Mouse (Mus musculus) testis, postnatal 10 days (tissue): ENCODE results near the gene Lats2.
"Not testable (repeated sequence)": the region's sequence is repeated elsewhere in the genome, so short reads cannot be mapped to it uniquely, and the experiment has no call there.

Experiments used
- DNase-seq: peaks from one replicate; pipeline ENCODE4 v3.0.0; 2021; ENCODE audit warnings: low spot score

Gene Lats2

GRCm38 (mm10) chr14:57695550-57695949 lies 62.6 kb downstream of the Lats2 start:
- DNase-seq: peak; percentile 42

GRCm38 (mm10) chr14:57694246-57694645 lies 63.9 kb downstream of the Lats2 start:
- peak; percentile 22 for DNase-seq

GRCm38 (mm10) chr14:57692517-57693130 lies 65.6 kb downstream of the Lats2 start:
- no peak for DNase-seq

GRCm38 (mm10) chr14:57691316-57691715 lies 66.9 kb downstream of the Lats2 start:
- DNase-seq: peak; percentile 62

- peak; percentile 22 for DNase-seq
Observed at GRCm38 (mm10) chr14:57690681-57691080, 67.5 kb downstream of the Lats2 start.

GRCm38 (mm10) chr14:57688066-57688465 lies 70.1 kb downstream of the Lats2 start:
- peak; percentile 21 for DNase-seq

GRCm38 (mm10) chr14:57687441-57687840 lies 70.7 kb downstream of the Lats2 start:
- peak; percentile 32 for DNase-seq

GRCm38 (mm10) chr14:57686647-57687046 lies 71.5 kb downstream of the Lats2 start:
- peak; percentile 35 for DNase-seq

- peak; percentile 82 for DNase-seq
Observed at GRCm38 (mm10) chr14:57684579-57684978, 73.6 kb downstream of the Lats2 start.

- DNase-seq: no peak
Observed at GRCm38 (mm10) chr14:57682751-57683150, 75.4 kb downstream of the Lats2 start.

GRCm38 (mm10) chr14:57679958-57680535 lies 78.1 kb downstream of the Lats2 start:
- peak; percentile 91 for DNase-seq

GRCm38 (mm10) chr14:57679523-57679922 lies 78.7 kb downstream of the Lats2 start:
- DNase-seq: no peak

- no peak for DNase-seq
Observed at GRCm38 (mm10) chr14:57675481-57675880, 82.7 kb downstream of the Lats2 start.

- no peak for DNase-seq
Observed at GRCm38 (mm10) chr14:57665628-57665950, 92.6 kb downstream of the Lats2 start.

GRCm38 (mm10) chr14:57664822-57665627 lies 93.2 kb downstream of the Lats2 start, which contains the start of gene Xpo4:
Gene Xpo4 (minus strand): TSS chr14:57665430.
- DNase-seq: peak; percentile 90

GRCm38 (mm10) chr14:57664311-57664821 lies 93.8 kb downstream of the Lats2 start:
- DNase-seq: peak; percentile 55

- no peak for DNase-seq
Observed at GRCm38 (mm10) chr14:57663630-57664029, 94.6 kb downstream of the Lats2 start.

GRCm38 (mm10) chr14:57658301-57658700 lies 99.9 kb downstream of the Lats2 start:
- no peak for DNase-seq

GRCm38 (mm10) chr14:57657500-57657899 lies 100.7 kb downstream of the Lats2 start:
- DNase-seq: no peak

- not testable (repeated sequence) for DNase-seq
Observed at GRCm38 (mm10) chr14:57656519-57656918, 101.7 kb downstream of the Lats2 start.

GRCm38 (mm10) chr14:57649501-57649900 lies 108.7 kb downstream of the Lats2 start:
- DNase-seq: no peak

GRCm38 (mm10) chr14:57646155-57646554 lies 112.0 kb downstream of the Lats2 start:
- no peak for DNase-seq
